Mouse (Mus musculus): ENCODE measurements at regions not wholly inside any gene's neighbourhood (a gene's known extent, or its start where the extent isn't known, plus 50 kb on each side); places are given as distances from the start of the nearest gene placed in this dataset.

DNA sequence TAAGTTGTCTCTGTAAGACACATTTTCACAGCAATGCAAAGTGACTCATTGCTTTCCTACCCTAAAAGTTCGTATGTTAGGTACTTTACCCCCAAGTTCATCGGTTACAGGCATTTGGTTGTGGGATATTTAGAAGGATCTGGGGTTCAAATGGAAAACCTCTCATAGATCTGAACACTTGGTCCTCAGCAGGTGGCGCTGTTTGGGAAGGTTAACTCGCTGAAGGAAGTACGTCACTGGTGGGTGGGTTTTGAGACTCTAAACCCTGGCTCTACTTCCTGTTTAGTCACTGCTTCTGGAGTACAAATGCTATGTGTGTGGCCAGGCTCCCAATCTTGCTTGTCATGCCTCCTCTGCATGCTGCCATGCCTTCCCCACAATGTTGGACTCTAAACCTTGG lies 284.0 kb upstream of the Castor2 start:
- WGBS: 77% methylated on average over 5 of the region's 5 CpGs
- Histone ChIP-seq H3K4me1 (ENCODE audit: control insufficient read depth, insufficient read depth, low read length) (no peaks in the 10 kb centered on the region; the same call in 1 of the 2 replicates), H3K36me3 (ENCODE audit: control insufficient read depth, insufficient read depth, low read length) (no peaks in the 10 kb centered on the region), H3K4me3 (ENCODE audit: low read depth, low read length) (no peak overlapping the region), H3K27ac (replicated peaks; ENCODE audit: low read depth, low read length) (no peak overlapping the region), H3K9ac (ENCODE audit: low read depth, low read length) (no peak overlapping the region), H3K9me3 (ENCODE audit: control insufficient read depth, low read length) (no peaks in the 10 kb centered on the region), H3K27me3 (replicated peaks; ENCODE audit: control insufficient read depth, insufficient read depth, low read length) (no peaks in the 10 kb centered on the region), H3K4me2 (ENCODE audit: low read depth, low read length) (no peak overlapping the region)
- ATAC-seq (ENCODE audit: low read depth): no peak
- no peak for DNase-seq (ENCODE audit: low spot score)

DNA sequence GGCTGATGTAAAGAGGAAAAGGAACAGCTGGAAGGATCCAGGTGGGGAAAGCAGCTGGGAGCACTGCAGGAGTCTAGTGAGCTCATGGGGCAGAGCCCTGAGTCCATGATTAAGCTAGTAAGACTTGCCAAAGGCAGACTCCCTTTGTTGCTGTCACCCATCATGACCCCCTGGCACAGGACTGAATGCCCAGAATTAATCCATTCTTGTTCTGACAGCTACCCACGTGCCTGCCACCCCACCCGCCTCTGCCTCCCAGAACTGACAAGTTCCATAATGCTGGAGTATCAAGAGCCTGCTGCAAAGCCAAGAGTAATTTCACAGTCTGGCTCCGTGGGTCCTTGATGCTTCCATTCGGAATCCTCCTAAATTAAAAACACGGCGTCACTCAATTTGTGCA lies 285.1 kb upstream of the Castor2 start:
- 43% methylated on average over 6 of the region's 6 CpGs for WGBS
- DNase-seq (ENCODE audit: low spot score) (peak; percentile 70), ATAC-seq (ENCODE audit: low read depth) (0 out of 2 replicates have a peak, but pooled peaks have one; percentile 30)
- no peaks in the 10 kb centered on the region; the same call in 1 of the 2 replicates for H3K4me1 ChIP-seq (ENCODE audit: control insufficient read depth, insufficient read depth, low read length)
- H3K9me3 ChIP-seq (ENCODE audit: control insufficient read depth, low read length): no peaks in the 10 kb centered on the region
- H3K4me3 ChIP-seq (ENCODE audit: low read depth, low read length): no peak overlapping the region
- H3K36me3 ChIP-seq (ENCODE audit: control insufficient read depth, insufficient read depth, low read length): no peaks in the 10 kb centered on the region
- H3K27me3 ChIP-seq (replicated peaks; ENCODE audit: control insufficient read depth, insufficient read depth, low read length): no peaks in the 10 kb centered on the region
- no peak overlapping the region for H3K9ac ChIP-seq (ENCODE audit: low read depth, low read length)
- H3K27ac ChIP-seq (replicated peaks; ENCODE audit: low read depth, low read length): no peak overlapping the region
- no peak overlapping the region for H3K4me2 ChIP-seq (ENCODE audit: low read depth, low read length)

DNA sequence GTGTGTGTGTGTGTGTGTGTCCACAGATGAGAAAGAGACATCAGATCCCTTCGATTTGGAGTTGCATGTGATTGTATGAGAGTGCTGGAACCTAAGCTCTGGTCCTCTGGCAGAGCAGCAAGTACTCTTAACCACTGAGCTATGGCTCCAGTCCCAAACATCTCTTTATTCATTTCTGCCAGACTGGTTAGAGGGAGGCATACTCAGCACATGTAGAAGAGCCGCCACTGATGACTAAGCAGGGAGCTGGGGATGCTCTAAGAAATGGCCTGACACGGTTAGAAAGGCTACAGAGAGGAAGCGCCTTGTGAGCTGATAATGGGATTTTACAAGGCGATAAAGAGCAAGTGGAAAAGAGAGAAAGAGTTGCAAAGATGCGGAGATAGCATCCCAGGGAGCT lies 287.3 kb upstream of the Castor2 start:
- Histone ChIP-seq H3K27me3 (replicated peaks; ENCODE audit: control insufficient read depth, insufficient read depth, low read length) (no peaks in the 10 kb centered on the region), H3K9ac (ENCODE audit: low read depth, low read length) (no peak overlapping the region), H3K27ac (replicated peaks; ENCODE audit: low read depth, low read length) (no peak overlapping the region), H3K4me2 (ENCODE audit: low read depth, low read length) (no peak overlapping the region), H3K4me3 (ENCODE audit: low read depth, low read length) (no peak overlapping the region), H3K36me3 (ENCODE audit: control insufficient read depth, insufficient read depth, low read length) (no peaks in the 10 kb centered on the region), H3K9me3 (ENCODE audit: control insufficient read depth, low read length) (no peaks in the 10 kb centered on the region), H3K4me1 (ENCODE audit: control insufficient read depth, insufficient read depth, low read length) (no peaks in the 10 kb centered on the region; the same call in 1 of the 2 replicates)
- DNase-seq (ENCODE audit: low spot score) (no peak), ATAC-seq (ENCODE audit: low read depth) (no peak)
- WGBS: 76% methylated on average over 6 of the region's 6 CpGs

DNA sequence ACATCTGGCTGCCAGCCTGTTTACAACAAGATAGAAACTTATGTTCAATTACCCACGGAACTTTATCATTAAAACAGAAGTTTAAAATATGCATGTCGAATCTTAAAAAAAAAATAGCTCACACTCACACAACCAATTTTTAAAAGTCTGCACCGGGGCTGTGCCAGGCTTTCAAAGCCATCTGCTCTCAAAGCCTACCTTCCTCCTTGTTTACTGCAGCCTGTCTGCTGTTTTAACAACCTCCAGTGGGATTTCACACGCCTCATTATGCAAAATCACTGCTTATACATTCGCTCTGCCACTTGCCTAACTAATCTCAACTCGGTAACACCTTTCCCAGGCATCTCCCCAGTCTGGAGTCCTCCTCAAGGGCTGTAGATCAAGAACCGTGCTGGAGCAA lies 292.6 kb upstream of the Castor2 start:
- DNase-seq (ENCODE audit: low spot score): peak; percentile 42
- no peaks in the 10 kb centered on the region for H3K9me3 ChIP-seq (ENCODE audit: control insufficient read depth, low read length)
- H3K36me3 ChIP-seq (ENCODE audit: control insufficient read depth, insufficient read depth, low read length): no peaks in the 10 kb centered on the region
- no peak for ATAC-seq (ENCODE audit: low read depth)
- no peak overlapping the region for H3K27ac ChIP-seq (replicated peaks; ENCODE audit: low read depth, low read length)
- H3K4me1 ChIP-seq (ENCODE audit: control insufficient read depth, insufficient read depth, low read length): no peaks in the 10 kb centered on the region
- no peak overlapping the region for H3K4me2 ChIP-seq (ENCODE audit: low read depth, low read length)
- no peak overlapping the region for H3K9ac ChIP-seq (ENCODE audit: low read depth, low read length)
- no peak overlapping the region for H3K4me3 ChIP-seq (ENCODE audit: low read depth, low read length)
- WGBS: 51% methylated on average over 7 of the region's 7 CpGs
- H3K27me3 ChIP-seq (replicated peaks; ENCODE audit: control insufficient read depth, insufficient read depth, low read length): no peaks in the 10 kb centered on the region

DNA sequence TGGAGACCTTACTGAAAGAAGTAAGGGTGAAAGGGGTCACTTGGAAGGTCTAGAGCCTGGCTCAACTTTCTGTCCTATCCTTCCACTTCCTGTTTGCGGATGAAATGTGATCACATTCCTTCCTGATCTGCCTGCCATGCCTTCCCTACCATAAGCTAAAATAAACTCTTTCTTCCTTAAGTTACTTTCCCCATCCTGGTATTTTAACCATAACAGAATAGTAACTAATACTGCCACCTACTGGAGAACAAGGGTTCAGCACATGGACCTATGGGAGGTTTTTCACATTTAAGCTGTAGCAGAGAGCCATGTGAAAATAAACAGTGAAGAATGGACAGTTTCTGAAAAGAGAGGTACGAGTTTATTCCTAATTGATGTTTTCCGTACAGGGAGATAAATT lies 297.5 kb upstream of the Castor2 start:
- DNase-seq (ENCODE audit: low spot score): no peak
- 80% methylated on average over 3 of the region's 3 CpGs for WGBS

DNA sequence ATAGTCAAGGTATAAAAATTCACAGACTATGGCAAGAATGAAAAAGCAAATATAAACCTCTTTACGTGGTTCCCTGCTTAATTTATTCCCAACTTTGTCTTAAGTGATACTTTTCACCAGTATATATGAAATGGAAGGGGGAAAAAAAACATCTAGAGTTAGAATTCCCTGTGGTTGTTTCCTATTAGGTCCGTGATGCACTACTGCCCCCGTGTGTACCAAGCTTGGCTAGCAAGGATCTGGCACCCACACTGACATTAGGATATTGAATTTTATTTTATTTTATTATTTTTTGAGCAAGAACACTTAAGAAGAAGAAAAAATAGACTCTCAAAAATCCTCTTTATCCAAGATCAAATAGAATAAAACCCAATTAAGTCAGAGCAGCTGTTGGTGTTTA lies 303.9 kb upstream of the Castor2 start:
- Histone ChIP-seq H3K4me3 (ENCODE audit: low read depth, low read length) (no peak overlapping the region), H3K9ac (ENCODE audit: low read depth, low read length) (no peak overlapping the region), H3K36me3 (ENCODE audit: control insufficient read depth, insufficient read depth, low read length) (no peaks in the 10 kb centered on the region), H3K9me3 (ENCODE audit: control insufficient read depth, low read length) (peaks cover 5% of the 10 kb centered on the region; the same call in 1 of the 2 replicates), H3K27me3 (replicated peaks; ENCODE audit: control insufficient read depth, insufficient read depth, low read length) (no peaks in the 10 kb centered on the region), H3K4me1 (ENCODE audit: control insufficient read depth, insufficient read depth, low read length) (no peaks in the 10 kb centered on the region), H3K27ac (replicated peaks; ENCODE audit: low read depth, low read length) (no peak overlapping the region), H3K4me2 (ENCODE audit: low read depth, low read length) (no peak overlapping the region)
- ATAC-seq (ENCODE audit: low read depth): no peak
- WGBS: 25% methylated on average over 3 of the region's 3 CpGs
- DNase-seq (ENCODE audit: low spot score): peak; percentile 59

More for the DNA sequence above, 297.5 kb upstream of the Castor2 start:
- Histone ChIP-seq H3K4me2 (ENCODE audit: low read depth, low read length) (no peak overlapping the region), H3K4me3 (ENCODE audit: low read depth, low read length) (no peak overlapping the region), H3K36me3 (ENCODE audit: control insufficient read depth, insufficient read depth, low read length) (no peaks in the 10 kb centered on the region), H3K4me1 (ENCODE audit: control insufficient read depth, insufficient read depth, low read length) (no peaks in the 10 kb centered on the region), H3K9ac (ENCODE audit: low read depth, low read length) (no peak overlapping the region), H3K27ac (replicated peaks; ENCODE audit: low read depth, low read length) (no peak overlapping the region), H3K9me3 (ENCODE audit: control insufficient read depth, low read length) (peaks cover 3% of the 10 kb centered on the region; the same call in 1 of the 2 replicates), H3K27me3 (replicated peaks; ENCODE audit: control insufficient read depth, insufficient read depth, low read length) (no peaks in the 10 kb centered on the region)
- no peak for ATAC-seq (ENCODE audit: low read depth)

DNA sequence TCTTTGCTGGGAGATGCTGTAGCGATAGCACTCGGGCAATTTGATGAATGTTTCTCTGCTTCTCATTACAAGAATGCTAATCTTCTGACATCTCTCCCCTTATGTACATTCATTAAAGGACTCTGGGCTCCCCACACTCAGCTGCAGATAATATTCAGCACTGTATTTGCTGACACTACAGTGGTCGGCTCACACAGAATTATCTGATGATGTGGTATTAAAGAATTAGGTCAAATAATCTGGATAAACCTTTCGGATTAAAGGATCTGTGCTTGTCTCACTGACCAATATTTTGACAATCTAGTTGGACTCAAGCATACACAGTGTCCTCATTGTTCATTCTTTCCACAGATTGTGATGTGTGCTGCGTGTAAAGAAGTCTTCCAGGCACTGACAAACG lies 308.8 kb upstream of the Castor2 start:
- Histone ChIP-seq H3K27me3 (replicated peaks; ENCODE audit: control insufficient read depth, insufficient read depth, low read length) (no peaks in the 10 kb centered on the region), H3K36me3 (ENCODE audit: control insufficient read depth, insufficient read depth, low read length) (no peaks in the 10 kb centered on the region), H3K4me2 (ENCODE audit: low read depth, low read length) (no peak overlapping the region), H3K9me3 (ENCODE audit: control insufficient read depth, low read length) (no peaks in the 10 kb centered on the region), H3K9ac (ENCODE audit: low read depth, low read length) (no peak overlapping the region), H3K27ac (replicated peaks; ENCODE audit: low read depth, low read length) (no peak overlapping the region), H3K4me1 (ENCODE audit: control insufficient read depth, insufficient read depth, low read length) (no peaks in the 10 kb centered on the region), H3K4me3 (ENCODE audit: low read depth, low read length) (no peak overlapping the region)
- ATAC-seq (ENCODE audit: low read depth): no peak
- 48% methylated on average over 6 of the region's 6 CpGs for WGBS
- no peak for DNase-seq (ENCODE audit: low spot score)

DNA sequence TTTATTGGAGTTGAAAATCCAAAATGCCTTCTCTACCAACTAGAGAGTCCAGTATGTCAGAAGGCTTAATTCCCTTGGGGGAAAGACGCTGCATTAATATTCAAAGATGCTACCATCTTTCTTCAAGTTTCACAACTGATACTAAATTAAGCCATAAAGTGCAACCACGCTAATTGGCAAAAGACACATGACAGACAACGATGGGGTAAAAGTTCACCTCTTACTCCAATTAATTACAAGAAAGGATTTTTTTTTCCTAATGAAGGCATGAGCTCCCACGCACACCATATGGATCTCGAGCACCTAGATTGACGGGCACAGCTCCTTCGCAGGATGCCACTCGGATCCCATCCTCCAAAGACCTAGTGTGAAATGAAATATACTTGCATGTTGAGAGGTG lies 311.5 kb upstream of the Castor2 start:
- DNase-seq (ENCODE audit: low spot score): no peak
- Histone ChIP-seq H3K9ac (ENCODE audit: low read depth, low read length) (no peak overlapping the region), H3K27me3 (replicated peaks; ENCODE audit: control insufficient read depth, insufficient read depth, low read length) (no peaks in the 10 kb centered on the region), H3K9me3 (ENCODE audit: control insufficient read depth, low read length) (no peaks in the 10 kb centered on the region), H3K4me3 (ENCODE audit: low read depth, low read length) (no peak overlapping the region), H3K27ac (replicated peaks; ENCODE audit: low read depth, low read length) (no peak overlapping the region), H3K4me1 (ENCODE audit: control insufficient read depth, insufficient read depth, low read length) (no peaks in the 10 kb centered on the region), H3K36me3 (ENCODE audit: control insufficient read depth, insufficient read depth, low read length) (no peaks in the 10 kb centered on the region), H3K4me2 (ENCODE audit: low read depth, low read length) (no peak overlapping the region)
- 89% methylated on average over 8 of the region's 8 CpGs for whole genome bisulfite sequencing
- no peak for ATAC-seq (ENCODE audit: low read depth)

DNA sequence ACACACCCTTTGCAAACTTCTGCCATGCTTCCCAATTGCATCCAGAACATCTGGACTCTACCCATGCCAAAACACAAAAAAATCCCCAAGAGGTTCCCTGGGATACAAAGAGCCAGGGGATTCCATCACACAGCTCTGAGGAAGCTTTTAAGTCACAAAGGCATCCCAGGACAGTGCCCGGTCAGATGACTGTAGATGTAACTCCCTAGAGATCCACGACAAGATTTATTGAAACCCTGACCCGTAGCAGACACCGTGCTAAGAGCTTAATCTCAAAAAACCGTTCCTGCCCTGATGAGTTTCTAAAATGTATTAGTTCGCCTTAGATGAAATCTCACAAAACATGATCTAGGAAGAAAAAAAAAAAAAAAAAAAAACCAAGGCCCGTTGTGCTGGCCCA lies 312.0 kb upstream of the Castor2 start:
- Histone ChIP-seq H3K27me3 (replicated peaks; ENCODE audit: control insufficient read depth, insufficient read depth, low read length) (no peaks in the 10 kb centered on the region), H3K36me3 (ENCODE audit: control insufficient read depth, insufficient read depth, low read length) (no peaks in the 10 kb centered on the region), H3K4me3 (ENCODE audit: low read depth, low read length) (no peak overlapping the region), H3K27ac (replicated peaks; ENCODE audit: low read depth, low read length) (no peak overlapping the region), H3K4me1 (ENCODE audit: control insufficient read depth, insufficient read depth, low read length) (no peaks in the 10 kb centered on the region), H3K4me2 (ENCODE audit: low read depth, low read length) (no peak overlapping the region), H3K9ac (ENCODE audit: low read depth, low read length) (no peak overlapping the region), H3K9me3 (ENCODE audit: control insufficient read depth, low read length) (no peaks in the 10 kb centered on the region)
- ATAC-seq (ENCODE audit: low read depth) (no peak), DNase-seq (ENCODE audit: low spot score) (no peak)
- WGBS: 79% methylated on average over 7 of the region's 7 CpGs
